Mouse (Mus musculus) bone marrow, adult 2 months (tissue): Measurements from ENCODE around the gene Txnrd3.

Source experiments
- CTCF ChIP-seq: fragments of 200-500 bp; IDR thresholded peaks from 2 replicates; pipeline ENCODE4 v1.5.1; 2011; ENCODE audit warnings: low read length, control low read depth; ENCODE audit not compliant: control insufficient read depth, insufficient read depth
- POLR2A ChIP-seq: fragments of 200-500 bp; IDR thresholded peaks from 2 replicates; pipeline ENCODE4 v1.6.1; 2011; ENCODE audit warnings: low read depth, mild to moderate bottlenecking, control low read depth, low read length, borderline replicate concordance; ENCODE audit not compliant: control insufficient read depth

DNA sequence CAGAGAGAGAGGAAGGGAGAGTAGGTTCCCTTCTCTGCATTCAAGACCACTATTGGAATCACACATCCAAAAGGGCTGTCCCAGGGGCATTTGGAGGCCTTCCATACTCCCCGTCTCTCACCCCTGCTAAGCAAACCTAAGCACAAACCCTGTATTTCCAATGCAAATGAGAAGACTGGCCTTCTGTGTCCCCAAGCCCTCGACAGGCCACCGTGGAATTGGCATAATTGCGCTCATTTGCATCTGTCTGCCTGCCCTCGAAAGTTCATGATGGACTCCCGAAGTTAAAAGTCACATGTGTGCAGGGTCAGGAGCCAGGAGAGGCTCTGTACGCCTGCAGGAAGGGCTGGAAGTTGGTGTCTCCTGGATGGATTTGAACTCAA, 28.4 kb upstream of the Txnrd3 start:
- no peak for TF ChIP-seq CTCF
- no peak for TF ChIP-seq POLR2A
